7 mouse cellular contexts compared by ENCODE assay signal in the genomic region with DNA sequence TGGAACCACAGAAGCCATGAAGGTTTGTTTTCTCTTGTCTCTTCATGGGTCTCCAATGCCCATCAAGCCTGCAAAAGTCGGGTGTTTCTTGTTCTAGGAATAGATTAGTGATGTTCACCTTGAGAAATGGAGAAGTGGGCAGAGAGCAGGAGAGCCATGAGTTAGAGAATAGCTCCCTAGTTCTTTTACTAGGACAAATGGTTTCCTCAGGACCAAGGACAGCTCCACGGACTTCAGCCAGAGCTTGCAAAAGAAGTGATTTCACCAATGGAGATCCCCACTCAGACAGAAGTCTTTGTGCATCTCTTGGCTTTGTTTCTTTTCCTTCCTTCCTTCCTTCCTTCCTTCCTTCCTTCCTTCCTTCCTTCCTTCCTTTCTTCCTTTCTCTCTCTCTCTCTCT.
A peak's percentile ranks its signal among the peaks of the same experiment; 100 is the strongest.
DNase-seq lines count a peak whose midpoint lies in the region; ATAC-seq lines count a peak whose summit lies in the region.

No protein-coding gene starts in this region.

- 9% methylated on average over 2 of the region's 2 CpGs for WGBS in midbrain, embryonic 14.5 days
- WGBS in midbrain, embryonic 13.5 days, result 20% methylated on average over 2 of the region's 2 CpGs

- DNase-seq in midbrain, embryonic 14.5 days, result peak; percentile 63
- peak; percentile 8 for DNase-seq in adrenal gland, adult 8-10 months
- peak; percentile 85 for DNase-seq in forelimb bud, embryonic 11.5 days (ENCODE audit: low read depth, low spot score)
- peak; percentile 50 for DNase-seq in ovary, postnatal 14 days (ENCODE audit: low spot score)
- no peak for DNase-seq in layer of hippocampus, adult 9-10 months (ENCODE audit: low spot score)
- no peak for DNase-seq in cerebellum, adult 11 months

- H3K27me3 ChIP-seq in midbrain, embryonic 14.5 days (ENCODE audit: control insufficient read depth, insufficient read depth, low read length), result no peaks in the 10 kb centered on the region
- no peaks in the 10 kb centered on the region for H3K27me3 ChIP-seq in midbrain, embryonic 13.5 days

- H3K27ac ChIP-seq in midbrain, embryonic 14.5 days (replicated peaks; ENCODE audit: low read depth, low read length), result no peak overlapping the region
- no peak overlapping the region for H3K27ac ChIP-seq in midbrain, embryonic 13.5 days

- H3K4me3 ChIP-seq in midbrain, embryonic 14.5 days (replicated peaks; ENCODE audit: low read depth, low read length), result no peak overlapping the region
- no peak overlapping the region for H3K4me3 ChIP-seq in midbrain, embryonic 13.5 days (replicated peaks)

- no peaks in the 10 kb centered on the region for H3K36me3 ChIP-seq in midbrain, embryonic 14.5 days (ENCODE audit: control insufficient read depth, insufficient read depth, low read length)
- no peaks in the 10 kb centered on the region for H3K36me3 ChIP-seq in midbrain, embryonic 13.5 days

- H3K4me2 ChIP-seq in midbrain, embryonic 14.5 days (ENCODE audit: low read length), result no peak overlapping the region
- H3K4me2 ChIP-seq in midbrain, embryonic 13.5 days (replicated peaks), result no peak overlapping the region

- no peak for ATAC-seq in midbrain, embryonic 14.5 days (ENCODE audit: low FRiP score, low TSS enrichment)
- no peak for ATAC-seq in midbrain, embryonic 13.5 days

- no peaks in the 10 kb centered on the region for H3K9me3 ChIP-seq in midbrain, embryonic 14.5 days (ENCODE audit: control insufficient read depth, low read length)
- no peaks in the 10 kb centered on the region for H3K9me3 ChIP-seq in midbrain, embryonic 13.5 days

- H3K9ac ChIP-seq in midbrain, embryonic 14.5 days (replicated peaks; ENCODE audit: low read length), result no peak overlapping the region
- H3K9ac ChIP-seq in midbrain, embryonic 13.5 days (replicated peaks), result no peak overlapping the region

- peaks cover 3% of the 10 kb centered on the region; the same call in 1 of the 2 replicates for H3K4me1 ChIP-seq in midbrain, embryonic 14.5 days (ENCODE audit: control insufficient read depth, insufficient read depth, low read length)
- H3K4me1 ChIP-seq in midbrain, embryonic 13.5 days (replicated peaks), result peaks cover 12% of the 10 kb centered on the region

Comparison
In these comparisons a context has a peak if more than half of its experiments do, and no peak if none do; other contexts are left out.
1. DNase-seq: peak in midbrain, embryonic 14.5 days (single experiment), adrenal gland, adult 8-10 months (single experiment), forelimb bud, embryonic 11.5 days (single experiment) and ovary, postnatal 14 days (single experiment); none in layer of hippocampus, adult 9-10 months (single experiment) and cerebellum, adult 11 months (single experiment).